Mouse (Mus musculus) frontal cortex, postnatal 14 days (tissue): ENCODE measurements around the gene Gm17689.

Experiments used
- DNase-seq, 2 experiments: peaks; one replicate each; pipeline ENCODE4 v3.0.0; 2022; ENCODE audit warnings: low spot score in 2 of 2

The Gm17689 gene

GRCm38 (mm10) chr9:36582535-36582934 is at the start of gene Gm17689:
TSS of gene Gm17689 (minus strand) at chr9:36582635.
- no peak for DNase-seq

DNA sequence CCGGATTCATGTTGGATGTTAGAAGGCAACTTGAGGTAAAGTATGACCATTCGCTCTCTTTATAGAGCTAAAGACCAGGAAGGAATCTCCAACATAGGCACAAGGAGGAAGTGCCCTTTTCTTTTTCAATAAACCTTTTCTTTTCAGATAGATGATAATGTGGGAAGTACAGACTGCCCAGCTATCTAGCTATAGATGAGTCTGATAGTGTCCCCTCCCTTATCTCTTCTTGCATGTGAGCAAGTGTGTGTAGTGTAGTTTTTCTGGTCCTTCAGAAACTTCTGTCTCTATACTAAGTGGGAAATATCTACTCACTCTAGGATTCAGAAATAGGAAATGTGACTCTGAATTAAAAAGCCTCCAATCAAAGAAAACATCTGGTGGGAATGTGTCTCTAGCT is 40.6 kb downstream of the Gm17689 start, which contains the start of gene Gm5615:
Gene Gm5615 (minus strand): TSS at position 101 of the 400 bp plus-strand sequence.
- no peak for DNase-seq
